Mouse (Mus musculus): ENCODE results near the gene Gm21679. TPM values are rescaled to one million over a fixed set of nuclear protein-coding genes. Genes with fewer than 3 reads are reported as not detected.
"Not testable (repeated sequence)": the region's sequence is repeated elsewhere in the genome, so short reads cannot be mapped to it uniquely, and the experiment has no call there.

Gene Gm21679
- not detected in 2 replicates for polyA plus RNA-seq (2016; fragmentation: Nextera tagmentation; extraction: Ambion mirVana)

DNA sequence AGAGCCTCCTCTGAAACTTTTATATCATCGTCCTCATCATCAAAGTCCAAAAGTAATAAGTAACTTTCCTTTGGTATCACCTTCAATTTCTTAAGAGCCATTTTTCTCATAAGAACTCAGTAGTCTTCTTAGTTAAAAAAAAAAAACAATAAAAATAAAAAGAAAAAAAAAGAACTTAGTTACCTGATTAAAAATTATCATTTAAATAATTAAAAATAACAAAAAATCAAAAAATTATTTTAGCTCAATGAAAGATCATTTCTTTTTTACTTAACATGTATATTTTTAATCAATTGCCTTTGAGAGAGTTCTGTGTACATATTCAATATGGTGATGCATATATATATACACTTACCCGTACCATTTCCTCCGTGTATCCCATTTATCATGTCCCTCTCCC, at the start of gene Gm21679:
Gm21679 (minus strand) TSS at position 101 of the 400 bp plus-strand sequence.
- not testable (repeated sequence) for H3K27ac ChIP-seq (ENCODE audit: poor library complexity, severe bottlenecking); H3K4me2 ChIP-seq; H3K36me3 ChIP-seq; H3K9me3 ChIP-seq (replicated peaks); ATAC-seq (ENCODE audit: insufficient number of reproducible peaks, low FRiP score); H3K4me3 ChIP-seq; H3K4me1 ChIP-seq (replicated peaks); H3K9ac ChIP-seq; H3K27me3 ChIP-seq (replicated peaks)
- WGBS: no CpG with 5 or more reads among the region's 3 CpGs

Data from heart, embryonic 12.5 days (tissue).